Mouse (Mus musculus): ENCODE results near the gene Bckdhb. TPM values are rescaled to one million over a fixed set of nuclear protein-coding genes. Genes with fewer than 3 reads are reported as not detected.

Bckdhb gene
- total RNA-seq (2021): 10 to 100 TPM; 39.7 to 41.9 TPM
- long read RNA-seq, experiment 1, transcript Bckdhb-206 (11 exons, 1,477 nt): major isoform, 24 of 33 reads
- long read RNA-seq, experiment 1, partial matches to known transcripts: 1 of 33 reads
- long read RNA-seq, experiment 1, other reads (novel, unspliced or antisense): 8 of 33 reads
- long read RNA-seq, experiment 2, transcript Bckdhb-206 (11 exons, 1,477 nt): major isoform, 19 of 26 reads
- long read RNA-seq, experiment 2, partial matches to known transcripts: 2 of 26 reads
- long read RNA-seq, experiment 2, other reads (novel, unspliced or antisense): 5 of 26 reads

DNA sequence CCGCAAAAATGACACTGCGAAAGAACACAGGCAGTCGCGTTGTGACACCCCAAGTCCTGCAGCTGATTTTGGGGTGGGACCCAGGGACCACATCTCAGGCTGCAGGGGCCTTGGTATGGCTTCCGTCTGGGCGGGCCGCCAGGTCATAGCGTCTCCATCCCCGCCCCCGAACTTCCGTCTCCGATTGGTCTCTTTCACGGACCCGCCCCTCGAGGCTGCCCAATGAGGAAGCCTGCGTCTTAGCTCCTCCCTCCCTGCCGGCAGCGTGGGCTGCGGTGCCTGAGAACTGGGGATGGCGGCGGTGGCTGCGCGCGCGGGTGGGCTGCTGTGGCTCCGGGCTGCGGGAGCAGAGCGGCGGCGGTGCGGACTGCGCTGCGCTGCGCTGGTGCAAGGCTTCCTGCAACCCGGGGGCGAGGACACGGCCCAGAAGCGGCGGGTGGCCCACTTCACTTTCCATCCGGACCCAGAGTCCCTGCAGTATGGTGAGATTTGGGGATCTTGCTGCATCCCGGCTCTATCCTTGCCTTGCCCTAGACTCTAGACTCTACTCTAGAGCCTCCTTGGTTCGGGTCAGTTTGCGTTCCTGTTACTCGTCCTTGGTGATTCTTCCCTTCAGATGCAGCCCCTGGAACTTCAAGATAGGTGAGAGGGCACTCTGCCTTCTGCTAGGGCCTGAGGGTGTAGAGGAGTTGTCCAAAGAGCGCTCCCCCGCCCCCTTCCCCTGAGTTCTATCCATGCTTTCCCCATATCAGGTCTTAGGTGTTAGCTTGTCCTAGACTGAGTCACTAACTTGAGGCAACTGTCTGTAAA lies at the start of gene Bckdhb:
TSS of gene Bckdhb (plus strand) at position 268 of the 810 bp plus-strand sequence.
- DNase-seq (ENCODE audit: extremely low spot score in 1 of 2, low spot score in 2 of 2): peak; percentile 97 to 98
- intact Hi-C loops (cut with DNase I): loop anchor here (5.0 kb wide), 1 partner anchor 118 kb away; the partner anchor contains the start of gene Elovl4
- TF ChIP-seq CTCF (IDR thresholded peaks at IDR 0.05): no peak
- Histone ChIP-seq H3K27ac (peak within 1 kb of the TSS; percentile 86), H3K4me3 (peak within 1 kb of the TSS; percentile 75)

DNA sequence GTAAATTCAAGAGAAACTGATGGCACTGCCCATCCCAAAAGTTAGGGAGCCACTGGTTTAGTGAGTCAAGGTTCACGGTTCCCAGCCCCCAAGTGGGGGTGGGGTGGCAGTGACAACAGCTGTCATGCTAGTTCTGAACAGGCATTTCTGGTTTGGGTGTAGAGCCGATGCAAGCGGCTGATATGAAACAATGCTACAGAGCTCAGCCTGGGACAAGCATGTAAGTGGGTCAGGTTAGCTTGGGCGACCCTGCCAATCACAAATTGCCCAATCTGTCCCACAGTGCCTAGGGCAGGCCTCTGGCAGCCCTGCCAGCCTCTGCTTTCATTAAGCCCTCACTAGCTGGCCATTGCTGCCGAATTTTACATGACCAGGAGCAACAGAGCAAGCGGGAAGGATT lies 42.8 kb upstream of the Bckdhb start:
- H3K27ac ChIP-seq: no peak overlapping the region
- no peak for DNase-seq (ENCODE audit: extremely low spot score in 1 of 2, low spot score in 2 of 2)
- intact Hi-C loops (cut with DNase I): no loop called here
- no peak overlapping the region for H3K4me3 ChIP-seq
- no peak for TF ChIP-seq CTCF (IDR thresholded peaks at IDR 0.05)

DNA sequence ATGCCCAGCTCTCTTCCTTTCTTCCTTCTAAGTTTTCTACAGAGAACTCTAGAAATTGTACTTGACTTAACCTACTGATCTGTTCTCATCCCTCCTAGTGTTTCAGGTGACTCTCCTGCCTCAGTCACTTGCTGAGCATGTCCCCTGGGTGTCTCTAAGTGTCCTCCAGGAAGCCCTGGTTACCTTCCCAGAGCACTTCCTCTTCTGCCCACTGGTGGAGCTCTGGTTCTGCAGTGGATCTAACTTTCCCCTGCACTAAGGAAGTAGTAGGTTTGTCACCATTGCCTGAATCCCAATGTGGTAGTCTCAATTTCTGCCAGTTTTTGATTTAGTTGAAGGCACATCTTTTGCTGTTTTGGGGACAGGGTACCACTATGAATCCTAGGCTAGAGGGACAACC lies 38.8 kb upstream of the Bckdhb start:
- no peak overlapping the region for H3K4me3 ChIP-seq
- no peak; the same call in 1 of the 2 replicates for TF ChIP-seq CTCF (IDR thresholded peaks at IDR 0.05)
- intact Hi-C loops (cut with DNase I): no loop called here
- no peak overlapping the region for H3K27ac ChIP-seq
- DNase-seq (ENCODE audit: extremely low spot score in 1 of 2, low spot score in 2 of 2): no peak

DNA sequence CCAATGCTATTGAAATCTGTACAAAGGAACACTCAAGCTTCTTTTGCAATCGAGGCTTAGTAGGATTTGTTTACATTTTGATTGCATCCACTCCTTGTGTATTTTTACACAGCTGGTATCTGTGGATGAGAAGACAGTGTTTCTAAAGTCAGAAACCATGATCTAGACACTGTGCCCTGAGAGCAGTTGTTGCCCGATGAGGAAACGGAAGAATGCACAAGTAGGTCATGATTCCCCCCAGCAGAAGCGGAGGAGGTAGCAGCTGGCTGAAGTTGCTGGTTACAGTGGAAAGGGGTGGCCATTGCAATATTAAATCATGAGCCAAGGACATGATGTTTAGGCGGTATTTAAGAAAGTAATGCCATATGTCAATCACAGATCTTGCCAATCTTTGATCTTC lies 36.7 kb upstream of the Bckdhb start:
- Histone ChIP-seq H3K27ac (no peak overlapping the region), H3K4me3 (no peak overlapping the region)
- DNase-seq (ENCODE audit: extremely low spot score in 1 of 2, low spot score in 2 of 2): no peak
- intact Hi-C loops (cut with DNase I): no loop called here
- no peak for TF ChIP-seq CTCF (IDR thresholded peaks at IDR 0.05)

DNA sequence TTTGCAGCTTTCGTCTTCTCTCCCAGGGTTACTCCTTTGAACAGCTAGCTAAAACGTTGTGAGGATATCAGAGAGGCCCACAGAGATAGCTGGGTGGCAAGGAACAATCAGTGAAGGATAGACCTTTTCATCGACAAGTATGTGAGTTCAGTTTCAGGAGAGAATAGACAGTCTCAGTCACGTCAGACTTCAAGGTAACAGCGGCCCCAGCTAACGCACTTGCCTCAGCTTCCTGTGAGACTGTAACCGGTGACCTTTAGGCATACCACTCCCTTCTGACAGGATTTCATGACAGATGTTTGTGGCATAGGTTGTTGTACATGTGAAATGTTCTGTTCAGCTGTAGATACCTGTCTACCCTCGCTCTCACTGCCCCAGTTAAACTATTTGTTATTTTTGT lies 31.9 kb upstream of the Bckdhb start:
- no peak for DNase-seq (ENCODE audit: extremely low spot score in 1 of 2, low spot score in 2 of 2)
- intact Hi-C loops (cut with DNase I): no loop called here
- Histone ChIP-seq H3K4me3 (no peak overlapping the region), H3K27ac (no peak overlapping the region)
- no peak for TF ChIP-seq CTCF (IDR thresholded peaks at IDR 0.05)

DNA sequence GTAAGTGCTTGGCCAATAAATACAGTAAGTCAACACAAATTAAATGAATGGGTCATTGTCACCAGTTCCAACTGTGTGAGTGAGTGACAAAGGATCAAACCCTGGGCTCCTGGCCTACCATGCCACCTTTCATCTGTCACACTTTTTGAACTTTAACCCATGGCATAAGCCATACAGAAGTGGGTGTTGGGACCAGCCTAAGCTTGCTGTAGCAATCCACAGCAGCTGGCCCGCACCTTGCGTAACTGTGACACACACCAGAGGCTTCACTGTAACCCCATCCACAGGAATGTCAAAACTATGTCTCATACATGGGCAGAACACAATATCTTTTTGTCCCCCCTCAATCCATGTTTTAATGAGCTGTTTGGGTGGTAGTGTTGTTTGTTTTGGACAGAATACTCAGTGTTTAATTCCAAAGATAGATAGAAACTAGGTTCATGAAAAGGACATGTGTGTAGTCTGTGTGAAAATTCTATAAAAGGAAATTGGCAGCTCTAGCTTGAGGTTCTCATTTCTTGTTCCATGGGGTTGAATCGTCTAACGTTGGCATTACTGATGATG lies 31.1 kb upstream of the Bckdhb start:
- no peak overlapping the region for H3K27ac ChIP-seq
- DNase-seq (ENCODE audit: extremely low spot score in 1 of 2, low spot score in 2 of 2): no peak
- intact Hi-C loops (cut with DNase I): no loop called here
- H3K4me3 ChIP-seq: no peak overlapping the region
- TF ChIP-seq CTCF (IDR thresholded peaks at IDR 0.05): no peak

DNA sequence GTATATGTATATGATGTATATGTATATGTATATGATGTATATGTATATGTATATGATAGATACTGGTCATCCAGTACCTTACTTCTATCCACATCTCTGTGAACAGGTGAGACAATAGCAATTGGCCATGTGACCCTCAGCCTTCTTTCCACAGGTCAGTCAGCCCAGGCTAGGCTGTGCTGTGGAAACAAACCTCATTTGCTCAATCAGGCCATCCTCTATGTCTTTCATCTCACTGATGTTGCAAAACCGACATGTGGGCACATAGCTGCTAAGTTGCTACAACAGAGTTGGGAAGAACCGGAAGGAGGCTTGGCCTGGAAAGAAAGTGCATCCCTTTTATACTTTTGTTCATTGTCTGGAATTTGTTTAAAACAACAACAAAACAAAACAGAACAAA lies 22.9 kb upstream of the Bckdhb start:
- intact Hi-C loops (cut with DNase I): no loop called here
- H3K27ac ChIP-seq: no peak overlapping the region
- no peak overlapping the region for H3K4me3 ChIP-seq
- no peak for DNase-seq (ENCODE audit: extremely low spot score in 1 of 2, low spot score in 2 of 2)
- no peak for TF ChIP-seq CTCF (IDR thresholded peaks at IDR 0.05)

DNA sequence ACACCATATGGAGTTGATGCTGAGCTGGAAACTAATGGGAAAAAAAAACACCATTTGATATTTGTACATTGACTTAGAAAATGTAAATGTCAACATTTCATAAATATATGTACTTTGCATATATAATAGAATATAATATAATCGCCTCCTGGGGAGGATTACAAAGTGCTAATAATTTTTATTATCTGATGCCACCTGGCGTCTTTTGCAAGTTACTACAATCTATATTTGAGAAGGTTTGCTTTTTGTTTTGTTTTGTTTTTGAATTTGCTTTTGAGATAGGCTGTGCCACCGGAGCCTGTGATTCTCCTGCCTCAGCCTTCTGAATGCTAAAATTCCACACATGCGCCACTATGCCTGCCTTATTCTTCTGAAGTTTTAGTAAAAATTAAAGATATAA lies 19.1 kb upstream of the Bckdhb start:
- intact Hi-C loops (cut with DNase I): loop anchor here (2.0 kb wide), 1 partner anchor 99 kb away; the partner anchor contains the start of gene Elovl4
- Histone ChIP-seq H3K4me3 (no peak overlapping the region), H3K27ac (no peak overlapping the region)
- TF ChIP-seq CTCF (IDR thresholded peaks at IDR 0.05): peak; percentile 61
- no peak for DNase-seq (ENCODE audit: extremely low spot score in 1 of 2, low spot score in 2 of 2)

DNA sequence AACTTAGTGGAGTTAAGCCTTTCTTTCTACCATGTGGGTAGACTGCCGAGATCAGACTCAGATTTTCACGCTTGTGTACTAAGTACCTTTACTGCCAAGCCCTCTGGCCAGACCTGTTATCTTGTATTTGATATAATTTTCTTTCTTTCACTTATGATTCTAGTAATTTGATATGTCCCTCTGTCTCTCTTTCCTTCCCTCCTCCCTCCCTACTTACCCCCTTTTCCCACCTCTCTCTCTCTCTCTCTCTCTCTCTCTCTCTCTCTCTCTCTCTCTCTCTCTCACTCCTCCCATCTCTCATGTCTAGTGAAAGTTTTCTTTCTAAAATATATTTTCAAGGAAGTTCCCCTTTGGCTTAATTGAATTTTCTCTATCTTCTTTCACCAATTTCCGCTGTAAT lies 17.9 kb upstream of the Bckdhb start:
- H3K4me3 ChIP-seq: no peak overlapping the region
- no peak for DNase-seq (ENCODE audit: extremely low spot score in 1 of 2, low spot score in 2 of 2)
- H3K27ac ChIP-seq: no peak overlapping the region
- intact Hi-C loops (cut with DNase I): no loop called here
- no peak for TF ChIP-seq CTCF (IDR thresholded peaks at IDR 0.05)

DNA sequence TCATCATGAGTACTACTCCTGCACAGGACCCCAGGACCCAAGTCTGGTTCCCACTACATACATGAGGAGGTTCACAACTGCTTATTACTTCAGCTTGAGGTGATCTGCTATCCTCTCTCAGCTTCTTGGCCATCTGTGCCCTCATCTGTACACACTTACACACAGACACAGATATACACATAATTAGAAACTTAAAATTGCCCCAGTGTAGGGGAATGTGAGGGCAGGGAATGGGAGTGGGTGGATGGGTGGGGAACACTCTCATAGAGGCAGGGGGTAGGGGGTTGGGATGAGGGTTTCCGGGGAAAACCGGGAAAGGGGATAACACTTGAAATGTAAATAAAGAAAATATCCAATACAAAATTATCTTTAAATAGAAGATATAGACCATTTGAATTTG lies 15.1 kb upstream of the Bckdhb start:
- intact Hi-C loops (cut with DNase I): no loop called here
- DNase-seq (ENCODE audit: extremely low spot score in 1 of 2, low spot score in 2 of 2): no peak
- no peak for TF ChIP-seq CTCF (IDR thresholded peaks at IDR 0.05)
- Histone ChIP-seq H3K4me3 (no peak overlapping the region), H3K27ac (no peak overlapping the region)

DNA sequence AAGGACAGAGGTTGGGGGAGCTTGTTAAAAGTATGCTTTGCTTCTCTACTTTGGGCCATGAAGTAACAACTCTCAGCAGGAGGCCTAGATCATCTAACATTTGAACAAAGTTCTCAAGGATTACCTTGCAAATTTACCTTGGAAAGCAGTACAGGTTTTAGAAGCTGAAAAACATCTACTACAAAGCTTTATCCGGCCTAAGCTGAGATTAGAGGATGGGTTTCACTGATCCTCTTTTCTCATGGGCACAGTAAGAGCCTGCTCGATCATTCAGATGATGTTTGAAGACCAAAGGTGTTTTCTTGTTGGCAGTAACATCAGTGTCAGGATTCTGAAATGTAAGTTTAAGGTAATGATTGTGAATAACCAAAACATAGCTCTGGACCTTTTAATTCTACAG lies 14.0 kb upstream of the Bckdhb start:
- intact Hi-C loops (cut with DNase I): no loop called here
- Histone ChIP-seq H3K4me3 (no peak overlapping the region), H3K27ac (no peak overlapping the region)
- no peak for TF ChIP-seq CTCF (IDR thresholded peaks at IDR 0.05)
- DNase-seq (ENCODE audit: extremely low spot score in 1 of 2, low spot score in 2 of 2): no peak

DNA sequence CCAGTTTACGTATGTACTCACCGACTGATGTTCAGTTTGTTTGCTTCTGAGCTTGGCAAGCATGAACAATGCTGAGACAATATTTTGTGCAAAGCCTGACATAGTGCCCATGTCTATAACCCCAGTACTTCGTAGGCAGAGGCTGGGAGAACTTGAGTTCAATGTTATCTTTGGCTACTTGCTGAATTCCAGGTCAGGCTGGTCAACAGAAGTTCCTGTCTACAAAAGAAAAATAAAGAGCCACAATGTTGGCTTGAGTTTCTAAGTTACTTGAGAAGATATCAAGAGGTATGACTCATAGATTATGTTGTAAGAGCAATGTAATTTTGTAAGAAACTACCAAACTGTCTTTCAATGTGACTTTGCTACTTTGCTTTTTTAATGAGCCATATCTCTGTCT lies 2.9 kb upstream of the Bckdhb start:
- no peak overlapping the region for H3K4me3 ChIP-seq
- intact Hi-C loops (cut with DNase I): no loop called here
- no peak for TF ChIP-seq CTCF (IDR thresholded peaks at IDR 0.05)
- DNase-seq (ENCODE audit: extremely low spot score in 1 of 2, low spot score in 2 of 2): no peak
- no peak overlapping the region for H3K27ac ChIP-seq

All from left cerebral cortex, adult 2 months (tissue).